Mouse (Mus musculus): ENCODE results near the gene 1810043G02Rik.
"Not testable (repeated sequence)": the region's sequence is repeated elsewhere in the genome, so short reads cannot be mapped to it uniquely, and the experiment has no call there.

Gene 1810043G02Rik

GRCm38 (mm10) chr10:78005791-78006438 lies 27.6 kb downstream of the 1810043G02Rik start:
- DNase-seq, result peak; percentile 54

DNA sequence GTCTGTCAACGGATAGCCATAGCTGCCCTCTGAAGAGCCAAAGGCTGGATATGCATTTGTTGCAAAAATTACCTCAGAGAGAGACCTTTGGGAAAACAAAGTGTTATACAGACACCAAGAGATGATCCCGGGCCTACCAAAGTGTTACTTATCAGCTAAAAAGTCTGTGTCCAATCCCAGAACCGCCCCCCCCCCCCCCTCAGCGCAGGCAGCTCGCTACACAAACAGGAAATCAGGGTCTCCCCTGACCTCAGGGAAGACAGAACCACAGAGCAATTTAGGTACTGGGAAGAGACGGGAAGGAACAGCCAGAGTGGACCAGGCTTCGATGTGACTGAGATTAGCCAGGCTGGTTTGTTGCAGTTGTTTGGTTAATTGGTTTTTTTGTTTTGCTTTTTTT lies 28.9 kb downstream of the 1810043G02Rik start:
- DNase-seq, result no peak

DNA sequence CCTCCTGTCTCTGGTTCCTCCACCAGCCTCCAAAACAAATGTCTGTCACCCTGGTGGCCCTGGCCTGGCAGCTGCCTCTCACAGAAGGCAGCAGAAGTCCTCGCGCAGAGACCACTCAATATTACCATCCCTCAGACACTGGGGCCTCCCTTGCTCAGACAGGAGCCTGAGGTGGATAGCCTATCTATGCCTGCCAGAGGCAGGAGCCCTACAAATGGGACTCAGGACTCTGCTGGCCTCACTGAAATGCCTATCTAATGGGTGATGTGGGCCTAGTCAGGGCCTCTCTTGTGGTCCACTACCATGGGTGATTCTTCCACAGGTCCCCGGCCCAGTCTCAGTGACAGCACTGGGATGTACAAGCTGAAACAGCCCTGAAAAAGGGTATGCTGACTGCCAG lies 29.8 kb downstream of the 1810043G02Rik start:
- DNase-seq, result no peak

DNA sequence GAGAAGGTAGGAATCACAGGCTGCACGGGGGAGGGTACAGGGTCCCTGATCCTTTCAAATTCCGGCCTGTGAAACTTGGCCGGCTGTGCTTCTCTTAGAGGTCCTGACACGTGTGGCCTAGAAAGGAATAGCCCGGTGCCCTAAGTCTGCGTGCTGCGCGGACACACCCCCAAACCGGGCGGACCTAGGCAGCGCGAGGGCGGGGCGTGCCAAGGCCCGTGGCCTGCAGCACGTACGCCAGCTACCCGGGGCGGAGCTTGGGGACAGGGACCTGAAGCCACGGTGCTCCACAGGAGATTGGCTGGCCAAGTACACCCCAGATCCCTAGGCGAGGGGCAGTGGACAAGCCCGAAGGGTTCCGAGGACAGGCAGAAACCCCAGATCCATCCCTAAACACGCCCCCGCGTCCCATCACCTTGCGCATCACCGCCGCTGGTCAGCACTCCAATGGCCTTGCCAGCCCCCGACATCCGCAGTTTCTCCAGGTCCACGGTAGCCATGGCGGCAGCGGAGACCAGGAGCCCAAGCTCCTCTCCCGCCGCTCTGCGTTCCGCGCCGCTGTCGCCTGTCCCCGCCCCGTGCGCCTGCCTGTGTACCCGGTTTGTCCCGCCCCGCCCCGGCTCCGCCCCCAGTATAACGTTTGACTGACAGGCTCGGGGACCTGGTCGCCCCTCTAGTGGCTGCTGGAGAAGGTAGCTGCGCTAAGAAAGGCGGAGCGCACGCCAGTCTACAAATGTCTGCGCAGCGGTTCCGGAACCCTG lies 31.0 kb downstream of the 1810043G02Rik start:
- peak; percentile 95 for DNase-seq

DNA sequence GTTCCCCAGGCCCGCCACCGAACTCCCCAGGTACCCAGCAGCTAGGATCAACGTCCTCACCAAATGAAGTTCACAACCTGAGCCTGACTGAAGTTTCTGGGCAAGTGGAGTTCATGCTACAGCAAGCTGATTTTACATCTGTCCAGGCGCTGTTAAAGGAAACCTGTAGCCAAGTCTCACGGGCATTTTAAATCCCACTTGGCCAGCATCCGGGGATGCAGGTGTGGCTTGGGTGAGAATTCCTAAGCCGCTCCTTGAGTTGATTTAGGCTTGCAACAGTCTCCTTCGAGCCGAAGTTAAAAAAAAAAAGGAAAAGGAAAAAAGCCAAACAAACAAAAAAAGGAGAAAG lies 31.6 kb downstream of the 1810043G02Rik start, which contains the start of gene Pfkl:
TSS of gene Pfkl (minus strand) at position 139 of the 349 bp plus-strand sequence.
- no peak for DNase-seq

DNA sequence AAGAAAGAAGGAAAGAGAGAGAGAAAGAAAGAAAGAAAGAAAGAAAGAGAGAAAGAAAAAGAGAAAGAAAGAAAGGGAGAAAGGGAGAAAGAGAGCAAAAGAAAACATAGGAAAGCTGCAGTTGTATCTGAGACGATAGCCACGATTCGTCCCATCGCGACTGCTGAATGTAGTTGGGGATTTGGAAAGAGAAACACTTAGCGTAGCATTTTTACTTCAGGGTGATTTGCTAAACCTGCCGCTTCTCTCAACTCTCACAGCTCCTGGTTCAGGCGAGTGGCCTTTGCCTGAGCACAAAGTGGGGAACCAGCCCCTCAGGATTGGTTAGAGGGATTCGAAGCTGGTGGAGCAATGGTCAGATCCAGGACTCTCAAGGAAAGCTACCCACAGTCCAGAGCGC lies 32.0 kb downstream of the 1810043G02Rik start:
- DNase-seq, result no peak

DNA sequence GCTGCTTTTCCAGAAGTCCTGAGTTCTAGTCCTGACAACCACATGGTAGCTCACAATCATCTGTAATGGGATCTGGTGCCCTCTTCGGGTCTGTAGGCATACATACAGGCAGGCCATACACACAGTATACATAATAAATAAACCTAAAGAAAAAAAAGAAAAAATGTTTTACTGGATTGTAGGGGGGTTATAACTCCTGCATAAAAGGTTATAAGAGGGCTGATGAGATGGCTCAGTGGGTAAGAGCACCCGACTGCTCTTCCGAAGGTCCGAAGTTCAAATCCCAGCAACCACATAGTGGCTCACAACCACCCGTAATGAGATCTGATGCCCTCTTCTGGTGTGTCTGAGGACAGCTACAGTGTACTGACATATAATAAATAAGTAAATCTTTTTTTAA lies 32.8 kb downstream of the 1810043G02Rik start:
- not testable (repeated sequence) for DNase-seq

DNA sequence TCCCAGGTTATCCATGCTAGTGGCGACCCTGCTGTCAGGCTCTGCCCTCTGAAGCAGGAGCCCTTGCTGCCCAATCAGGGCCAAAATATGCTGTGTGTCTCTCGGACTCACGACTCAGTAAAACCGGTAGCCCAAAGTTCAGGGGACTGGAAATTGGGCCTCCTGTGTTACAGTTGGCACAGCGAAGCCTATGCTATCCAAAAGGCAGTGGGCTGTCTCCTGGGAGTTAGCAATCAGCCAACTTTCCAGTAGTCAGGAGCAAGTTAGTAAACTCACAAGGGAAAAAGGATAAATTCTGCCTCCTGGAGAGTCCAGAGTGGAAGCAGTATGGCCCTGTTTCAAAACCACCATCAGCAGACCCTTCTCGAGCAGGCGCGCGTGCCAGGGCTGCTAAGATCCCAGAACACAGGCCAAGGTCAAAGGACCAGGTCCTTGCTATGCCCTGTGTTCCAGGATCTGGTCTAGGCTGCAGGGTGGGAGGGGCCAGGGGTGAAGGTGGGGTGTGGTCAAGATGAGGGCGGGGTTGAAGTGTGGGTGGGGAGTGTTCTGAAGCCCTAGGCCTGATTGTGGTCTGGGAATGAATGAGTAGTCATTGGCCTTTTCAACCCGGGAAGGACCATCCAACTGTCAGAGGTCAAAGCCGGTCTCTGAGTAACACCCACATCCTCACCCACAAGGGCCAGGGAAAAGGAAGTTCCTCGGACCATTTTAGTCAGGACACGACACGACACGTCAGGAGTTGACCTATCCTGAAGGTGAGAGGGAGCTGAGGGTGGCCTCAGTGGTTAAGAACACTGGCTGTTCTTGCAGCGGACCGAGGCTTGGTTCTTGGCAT lies 34.6 kb downstream of the 1810043G02Rik start:
- no peak for DNase-seq

DNA sequence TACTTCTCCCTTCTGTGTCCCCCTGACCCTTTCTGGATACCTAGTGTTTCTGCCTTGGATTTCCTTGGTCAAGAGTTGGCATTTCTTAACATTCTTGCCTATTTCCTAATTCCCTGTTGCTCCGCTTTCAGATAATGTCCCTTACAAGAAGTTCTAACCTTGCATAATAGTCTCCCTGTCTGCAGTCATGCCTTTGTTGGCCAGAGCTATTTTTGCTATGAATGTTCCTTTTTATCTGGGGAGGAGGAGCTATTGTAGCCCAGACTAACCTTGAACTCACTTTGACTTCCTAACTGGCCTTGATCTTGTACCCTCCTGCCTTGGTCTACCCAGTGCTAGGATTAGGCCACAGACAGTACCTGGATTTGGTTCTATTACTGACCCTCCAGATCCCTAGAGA lies 37.2 kb downstream of the 1810043G02Rik start:
- no peak for DNase-seq

GRCm38 (mm10) chr10:78016366-78016765 lies 38.0 kb downstream of the 1810043G02Rik start:
- no peak for DNase-seq

- DNase-seq, result peak; percentile 63
These were observed 40.5 kb downstream of the 1810043G02Rik start for GRCm38 (mm10) chr10:78018797-78019203.

GRCm38 (mm10) chr10:78019291-78019690 lies 41.0 kb downstream of the 1810043G02Rik start:
- no peak for DNase-seq

DNA sequence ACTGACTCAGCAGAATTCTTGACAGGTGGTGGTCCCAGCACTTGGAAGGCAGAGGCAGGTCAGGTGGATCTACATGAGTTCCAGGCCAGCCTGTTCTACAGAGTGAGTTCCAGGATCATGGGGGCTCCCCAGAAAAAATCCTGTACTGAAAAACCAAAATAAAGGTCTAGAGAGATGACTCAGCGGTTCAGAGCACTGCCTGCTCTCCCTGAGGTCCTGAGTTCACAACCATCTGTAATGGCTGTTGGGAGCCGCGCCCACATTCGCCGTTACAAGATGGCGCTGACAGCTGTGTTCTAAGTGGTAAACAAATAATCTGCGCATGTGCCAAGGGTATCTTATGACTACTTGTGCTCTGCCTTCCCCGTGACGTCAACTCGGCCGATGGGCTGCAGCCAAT lies 41.7 kb downstream of the 1810043G02Rik start:
- not testable (repeated sequence) for DNase-seq

DNA sequence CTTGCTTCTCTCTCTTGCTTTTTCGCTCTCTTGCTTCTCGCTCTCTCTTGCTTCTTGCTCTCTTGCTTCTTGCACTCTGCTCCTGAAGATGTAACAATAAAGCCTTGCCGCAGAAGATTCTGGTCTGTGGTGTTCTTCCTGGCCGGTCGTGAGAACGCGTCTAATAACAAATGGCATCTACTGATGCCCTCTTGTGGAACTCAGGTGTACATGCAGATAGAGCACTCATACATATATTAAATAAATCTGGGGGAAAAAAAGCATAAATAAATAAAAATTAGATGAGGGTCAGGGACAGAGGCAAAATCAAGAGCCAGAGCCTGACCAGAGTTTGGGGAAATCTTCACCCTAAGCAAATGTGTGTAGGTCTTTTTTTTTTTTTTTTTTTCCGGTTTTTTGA lies 47.1 kb downstream of the 1810043G02Rik start:
- DNase-seq, result not testable (repeated sequence)

DNA sequence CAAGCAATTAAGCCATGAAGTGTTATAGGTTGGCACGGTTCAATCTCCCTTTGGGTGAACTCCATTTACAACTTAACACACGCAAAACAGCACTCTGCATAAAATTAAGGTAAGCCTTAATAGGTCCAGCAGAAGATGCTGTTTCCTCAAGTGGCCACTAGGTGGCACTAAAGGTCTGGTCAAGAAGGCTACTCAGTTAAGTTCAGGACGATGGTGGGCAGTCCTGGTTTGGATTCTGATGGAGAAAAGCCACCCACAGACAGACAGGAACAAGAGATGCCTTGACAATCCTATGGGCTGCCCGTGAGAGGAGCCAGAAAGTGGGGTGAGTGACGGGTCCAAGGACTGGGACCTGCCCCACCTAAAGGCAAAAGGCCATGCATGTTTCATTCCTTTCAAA lies 49.8 kb downstream of the 1810043G02Rik start:
- DNase-seq, result peak; percentile 50

DNA sequence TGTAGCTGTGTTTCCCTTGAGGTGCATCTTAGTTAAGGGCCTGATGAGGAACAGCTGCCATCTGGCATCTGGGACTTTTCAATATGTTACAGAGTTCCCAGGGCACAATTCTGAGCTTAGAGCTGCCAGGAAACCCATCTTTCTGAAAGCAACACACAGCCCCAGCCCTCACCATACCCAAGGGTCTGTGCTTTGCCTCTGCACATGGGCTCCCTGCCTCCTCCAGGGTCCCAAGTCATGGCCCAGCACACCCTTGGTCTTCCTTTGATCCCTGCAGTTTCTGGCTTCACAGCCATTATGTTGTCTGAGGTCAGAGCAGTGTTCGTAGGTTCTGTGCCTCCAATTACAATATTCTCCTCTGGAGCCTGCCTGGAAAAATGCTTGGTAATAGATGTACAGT lies 50.8 kb downstream of the 1810043G02Rik start:
- DNase-seq, result no peak

DNA sequence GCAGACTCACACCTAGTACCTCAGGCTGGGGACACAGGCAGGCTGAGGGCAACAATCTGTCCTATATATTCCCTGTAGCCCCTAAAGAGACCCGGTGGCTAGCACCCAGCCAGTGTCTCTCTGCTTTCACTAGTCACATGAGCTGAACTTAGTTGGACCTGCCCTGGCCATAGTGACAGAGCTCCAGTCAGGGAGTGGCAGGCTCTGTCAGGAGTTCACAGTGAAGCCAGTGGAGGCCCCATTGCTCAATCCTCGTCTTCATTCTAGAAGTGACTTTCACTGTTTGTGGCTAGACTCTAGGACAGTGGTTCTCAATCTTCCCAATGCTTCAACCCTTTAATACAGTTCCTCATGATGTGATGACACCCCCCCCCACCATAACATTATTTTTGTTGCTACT lies 53.7 kb downstream of the 1810043G02Rik start:
- no peak for DNase-seq

All from right cerebral cortex, adult 18-20 months (tissue).